10 mouse cellular contexts compared by ENCODE assay signal in the genomic region with DNA sequence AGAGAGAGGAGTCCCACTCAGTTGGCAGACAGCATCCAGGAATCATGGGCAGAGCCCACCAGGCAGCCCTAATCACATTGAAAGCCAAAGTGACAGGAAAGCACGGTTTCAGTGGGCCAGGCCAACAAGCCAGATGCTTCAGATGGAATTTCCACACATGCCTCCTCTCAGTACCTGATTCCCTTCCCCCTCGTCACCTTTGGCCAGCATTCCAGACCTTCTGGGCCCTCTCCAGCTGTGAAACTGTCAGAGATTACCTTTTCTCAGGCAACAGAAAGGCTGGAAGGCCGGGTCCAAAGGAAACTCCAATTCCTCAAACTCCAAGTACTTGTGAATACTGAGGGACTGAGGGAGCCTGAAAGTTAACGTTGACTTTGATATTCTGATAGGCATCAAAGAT. TPM values are rescaled to one million over a fixed set of nuclear protein-coding genes. Genes with fewer than 3 reads are reported as not detected.
DNase-seq lines count a peak whose midpoint lies in the region.
"Had no signal": no experiment of that assay in that cellular context is flagged by ENCODE, and none has a peak within 500 bp of the region (broad histone marks: within the 10 kb centered on the region; RNA-seq: fewer than 3 reads in every experiment).

No protein-coding gene starts in this region.

- DNase-seq in heart, adult 18-20 months, result peak; percentile 74 to 79
- no peak for DNase-seq in heart, adult 8-10 months (ENCODE audit: low spot score)
- DNase-seq in forelimb bud, embryonic 11.5 days (ENCODE audit: low read depth, low spot score), result peak; percentile 36
- DNase-seq in heart, postnatal 10 days, result peak; percentile 73 to 84
- DNase-seq in lung, adult 18-20 months, result peak; percentile 69 to 82
- DNase-seq in left cerebral cortex, postnatal 25 days (ENCODE audit: low spot score in 2 of 2), result no peak
- no peak for DNase-seq in thymus, postnatal 10 days (ENCODE audit: low spot score in 2 of 2)
- no peak for DNase-seq in layer of hippocampus, adult 9-11 months
- DNase-seq: embryo, embryonic 11 days; right cerebral cortex, postnatal 4 days had no signal

- intact Hi-C loops in heart, postnatal 10 days (cut with DNase I), result no loop called here
- intact Hi-C loops in left cerebral cortex, postnatal 25 days (cut with DNase I), result no loop called here

RNA-seq across cellular contexts. Expression of gene Fermt2, which starts 19.1 kb away (rescaled TPM):
- 100 to 1,000 TPM; 215 to 269 TPM for total RNA-seq in heart, adult 18-20 months (2021)
- 100 to 1,000 TPM; 205 to 238 (median 230) TPM for total RNA-seq in heart, adult 8-10 months (2022)
- total RNA-seq in heart, postnatal 10 days (2021), result 100 to 1,000 TPM; 301 to 312 TPM
- 100 to 1,000 TPM in 1 of 2 experiments, 10 to 100 TPM in 1; 92.3 to 105 TPM for total RNA-seq in left cerebral cortex, postnatal 25 days (2021)

Comparison
In these comparisons a context has a peak if more than half of its experiments do, and no peak if none do; other contexts are left out.
1. DNase-seq: peak in heart, adult 18-20 months (2 of 2), forelimb bud, embryonic 11.5 days (single experiment), heart, postnatal 10 days (2 of 2) and lung, adult 18-20 months (2 of 2); none in heart, adult 8-10 months (single experiment), left cerebral cortex, postnatal 25 days (0 of 2), thymus, postnatal 10 days (0 of 2) and layer of hippocampus, adult 9-11 months (single experiment).